Mouse (Mus musculus) midbrain, embryonic 16.5 days (tissue): ENCODE results near the gene Wfdc15a. TPM values are rescaled to one million over a fixed set of nuclear protein-coding genes. Genes with fewer than 3 reads are reported as not detected.

ENCODE experiments used
- ATAC-seq: fragments of 200-750 bp; cut with Nextera tagmentation; 2 replicates; pipeline ENCODE4 v1.8.0; 2017; ENCODE audit warnings: moderate TSS enrichment
- H3K27ac ChIP-seq: fragments of 300-500 bp; sonication (generic); 2 replicates; pipeline ENCODE4 v1.5.1; 2014; ENCODE audit warnings: mild to moderate bottlenecking, low read length, mixed read lengths
- H3K27me3 ChIP-seq: fragments of 300-500 bp; sonication (generic); 2 replicates; pipeline ENCODE4 v1.6.1; 2014; ENCODE audit warnings: low read depth, low read length, mixed read lengths; ENCODE audit not compliant: control insufficient read depth, insufficient read depth
- H3K36me3 ChIP-seq: fragments of 300-500 bp; sonication (generic); 2 replicates; pipeline ENCODE4 v1.6.1; 2014; ENCODE audit warnings: mild to moderate bottlenecking, low read length, moderate library complexity, mixed read lengths; ENCODE audit not compliant: control insufficient read depth, insufficient read depth
- H3K4me1 ChIP-seq: fragments of 300-500 bp; sonication (generic); 2 replicates; pipeline ENCODE4 v1.6.1; 2014; ENCODE audit warnings: mild to moderate bottlenecking, low read length, mixed read lengths; ENCODE audit not compliant: control insufficient read depth, insufficient read depth
- H3K4me2 ChIP-seq: fragments of 300-500 bp; sonication (generic); 2 replicates; pipeline ENCODE4 v1.6.1; 2014; ENCODE audit warnings: mild to moderate bottlenecking, low read length, mixed read lengths
- H3K4me3 ChIP-seq: fragments of 300-500 bp; sonication (generic); 2 replicates; pipeline ENCODE4 v1.5.1; 2014; ENCODE audit warnings: low read depth, mild to moderate bottlenecking, low read length, moderate library complexity, mixed read lengths
- H3K9ac ChIP-seq: fragments of 300-500 bp; sonication (generic); 2 replicates; pipeline ENCODE4 v1.6.1; 2014; ENCODE audit warnings: low read depth, low read length, mixed read lengths
- H3K9me3 ChIP-seq: fragments of 300-500 bp; sonication (generic); replicated peaks from 2 replicates; pipeline ENCODE4 v1.6.1; 2014; ENCODE audit warnings: mild to moderate bottlenecking, low read length, mixed read lengths; ENCODE audit not compliant: control insufficient read depth, poor library complexity, severe bottlenecking
- WGBS: fragments of 180-500 bp; shearing (Covaris S2); extraction: QIAGEN DNeasy Blood & Tissue Kit; methylation state at CpG from one replicate; pipeline ENCODE4 v1.1.7; 2014; 5-methylcytosine and 5-hydroxymethylcytosine counted together
- polyA plus RNA-seq: library from polyadenylated mRNA; unstranded; fragments of >200 nt; fragmentation: Nextera tagmentation; extraction: Ambion mirVana; gene quantifications from 2 replicates; pipeline ENCODE4 v1.2.1, GENCODE M21; 2015

Wfdc15a gene
- polyA plus RNA-seq, result not detected in 2 replicates

- ATAC-seq, result no peak
- no peak within 1 kb of the TSS for H3K4me2 ChIP-seq
- H3K4me1 ChIP-seq, result no peaks in the 10 kb centered on the region
- 73% methylated on average over 20 of the region's 20 CpGs for WGBS
- no peaks in the 10 kb centered on the region for H3K9me3 ChIP-seq
- no peak within 1 kb of the TSS for H3K9ac ChIP-seq
- H3K36me3 ChIP-seq, result no peaks in the 10 kb centered on the region
- H3K4me3 ChIP-seq, result no peak within 1 kb of the TSS
- no peak within 1 kb of the TSS for H3K27ac ChIP-seq
- H3K27me3 ChIP-seq, result no peaks in the 10 kb centered on the region
Observed at GRCm38 (mm10) chr2:164199626-164200327, at the start of gene Wfdc15a. Gene Wfdc15a, minus strand, starts transcription at chr2:164200130.

- Histone ChIP-seq H3K4me2 (no peak within 1 kb of the TSS), H3K9me3 (no peaks in the 10 kb centered on the region), H3K4me1 (no peaks in the 10 kb centered on the region), H3K4me3 (no peak within 1 kb of the TSS), H3K9ac (no peak within 1 kb of the TSS), H3K27me3 (no peaks in the 10 kb centered on the region), H3K27ac (no peak within 1 kb of the TSS), H3K36me3 (no peaks in the 10 kb centered on the region)
- 88% methylated on average over 3 of the region's 3 CpGs for WGBS
- no peak for ATAC-seq
Observed at GRCm38 (mm10) chr2:164238366-164238765, 38.4 kb upstream of the Wfdc15a start, which contains the start of gene Svs2. Gene Svs2, minus strand, starts transcription at chr2:164238466.

GRCm38 (mm10) chr2:164232671-164233070 lies 32.7 kb upstream of the Wfdc15a start:
- H3K27me3 ChIP-seq, result no peaks in the 10 kb centered on the region
- no peak for ATAC-seq
- no peak overlapping the region for H3K9ac ChIP-seq
- 88% methylated on average over 8 of the region's 8 CpGs for WGBS
- H3K4me1 ChIP-seq, result no peaks in the 10 kb centered on the region
- H3K27ac ChIP-seq, result no peak overlapping the region
- H3K4me2 ChIP-seq, result no peak overlapping the region
- no peak overlapping the region for H3K4me3 ChIP-seq
- H3K9me3 ChIP-seq, result no peaks in the 10 kb centered on the region
- H3K36me3 ChIP-seq, result no peaks in the 10 kb centered on the region

- Histone ChIP-seq H3K36me3 (no peaks in the 10 kb centered on the region), H3K9ac (no peak overlapping the region), H3K4me3 (no peak overlapping the region), H3K9me3 (no peaks in the 10 kb centered on the region), H3K4me2 (no peak overlapping the region), H3K27me3 (no peaks in the 10 kb centered on the region), H3K27ac (no peak overlapping the region), H3K4me1 (no peaks in the 10 kb centered on the region)
- 82% methylated on average over 8 of the region's 8 CpGs for WGBS
- ATAC-seq, result no peak
Observed at GRCm38 (mm10) chr2:164228361-164229070, 28.6 kb upstream of the Wfdc15a start.

GRCm38 (mm10) chr2:164221522-164221921 lies 21.6 kb upstream of the Wfdc15a start, which contains the start of gene Wfdc15b:
Gene Wfdc15b, minus strand, starts transcription at chr2:164221660.
- H3K9me3 ChIP-seq, result no peaks in the 10 kb centered on the region
- no peak within 1 kb of the TSS for H3K9ac ChIP-seq
- ATAC-seq, result no peak
- no peak within 1 kb of the TSS for H3K27ac ChIP-seq
- no peaks in the 10 kb centered on the region for H3K36me3 ChIP-seq
- no peaks in the 10 kb centered on the region for H3K27me3 ChIP-seq
- no peak within 1 kb of the TSS for H3K4me2 ChIP-seq
- H3K4me1 ChIP-seq, result no peaks in the 10 kb centered on the region
- no peak within 1 kb of the TSS for H3K4me3 ChIP-seq
- WGBS, result 87% methylated on average over 11 of the region's 11 CpGs

- Histone ChIP-seq H3K27me3 (no peaks in the 10 kb centered on the region), H3K9me3 (no peaks in the 10 kb centered on the region), H3K9ac (no peak overlapping the region), H3K27ac (no peak overlapping the region), H3K4me1 (no peaks in the 10 kb centered on the region), H3K4me3 (no peak overlapping the region), H3K36me3 (no peaks in the 10 kb centered on the region), H3K4me2 (no peak overlapping the region)
- WGBS, result 88% methylated on average over 9 of the region's 9 CpGs
- ATAC-seq, result no peak
Observed at GRCm38 (mm10) chr2:164219295-164219694, 19.4 kb upstream of the Wfdc15a start.

- Histone ChIP-seq H3K4me1 (no peaks in the 10 kb centered on the region), H3K4me2 (no peak overlapping the region), H3K9me3 (no peaks in the 10 kb centered on the region), H3K36me3 (no peaks in the 10 kb centered on the region), H3K27me3 (no peaks in the 10 kb centered on the region), H3K9ac (no peak overlapping the region), H3K4me3 (no peak overlapping the region), H3K27ac (no peak overlapping the region)
- ATAC-seq, result no peak
- 79% methylated on average over 5 of the region's 5 CpGs for WGBS
Observed at GRCm38 (mm10) chr2:164212711-164213110, 12.8 kb upstream of the Wfdc15a start.

GRCm38 (mm10) chr2:164210892-164211291 lies 11.0 kb upstream of the Wfdc15a start:
- Histone ChIP-seq H3K27me3 (no peaks in the 10 kb centered on the region), H3K4me1 (no peaks in the 10 kb centered on the region), H3K36me3 (no peaks in the 10 kb centered on the region), H3K9ac (no peak overlapping the region), H3K9me3 (no peaks in the 10 kb centered on the region), H3K4me3 (no peak overlapping the region), H3K4me2 (no peak overlapping the region), H3K27ac (no peak overlapping the region)
- no peak for ATAC-seq
- WGBS, result 91% methylated on average over 4 of the region's 4 CpGs

- no peaks in the 10 kb centered on the region for H3K36me3 ChIP-seq
- no peak overlapping the region for H3K27ac ChIP-seq
- no peak overlapping the region for H3K9ac ChIP-seq
- WGBS, result 87% methylated on average over 4 of the region's 4 CpGs
- ATAC-seq, result no peak
- no peaks in the 10 kb centered on the region for H3K27me3 ChIP-seq
- H3K4me3 ChIP-seq, result no peak overlapping the region
- no peaks in the 10 kb centered on the region for H3K9me3 ChIP-seq
- no peaks in the 10 kb centered on the region for H3K4me1 ChIP-seq
- H3K4me2 ChIP-seq, result no peak overlapping the region
Observed at GRCm38 (mm10) chr2:164206676-164207075, 6.7 kb upstream of the Wfdc15a start.
